Mouse (Mus musculus) layer of hippocampus, adult 18-20 months (tissue): Measurements from ENCODE around the gene Myom1. TPM values are rescaled to one million over a fixed set of nuclear protein-coding genes. Genes with fewer than 3 reads are reported as not detected.
A peak's percentile ranks its signal among the peaks of the same experiment; 100 is the strongest.

Experiments used
- DNase-seq, 2 experiments: peaks; one replicate each; pipeline ENCODE4 v3.0.0; 2022; ENCODE audit warnings: low spot score in 2 of 2
- total RNA-seq, 2 experiments: library from RNA; stranded (reverse); gene quantifications; 2 replicates each; pipeline ENCODE4 v1.2.3; 2021

Myom1 gene
- total RNA-seq, 2 experiments from 2014 or later, result 1.4 to 2.6 TPM

DNA sequence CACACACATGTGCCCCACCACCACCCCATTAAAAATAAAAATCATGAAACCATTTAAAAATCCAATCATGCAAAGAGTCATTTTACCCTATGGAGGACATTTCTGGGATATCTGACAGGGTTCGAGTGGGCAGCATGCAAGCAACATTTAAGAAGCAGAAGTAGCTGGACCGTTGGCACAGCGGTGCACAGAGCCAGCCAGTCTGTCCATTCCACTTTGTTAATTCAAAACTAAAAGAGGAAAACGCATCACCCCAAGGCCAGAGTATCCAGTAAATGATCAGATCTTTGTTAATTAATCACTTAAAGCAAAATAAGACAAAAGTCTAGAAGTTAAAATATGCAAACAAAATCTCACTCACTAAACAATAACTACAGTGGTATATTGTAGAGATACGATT lies 133.4 kb downstream of the Myom1 start:
- no peak for DNase-seq

DNA sequence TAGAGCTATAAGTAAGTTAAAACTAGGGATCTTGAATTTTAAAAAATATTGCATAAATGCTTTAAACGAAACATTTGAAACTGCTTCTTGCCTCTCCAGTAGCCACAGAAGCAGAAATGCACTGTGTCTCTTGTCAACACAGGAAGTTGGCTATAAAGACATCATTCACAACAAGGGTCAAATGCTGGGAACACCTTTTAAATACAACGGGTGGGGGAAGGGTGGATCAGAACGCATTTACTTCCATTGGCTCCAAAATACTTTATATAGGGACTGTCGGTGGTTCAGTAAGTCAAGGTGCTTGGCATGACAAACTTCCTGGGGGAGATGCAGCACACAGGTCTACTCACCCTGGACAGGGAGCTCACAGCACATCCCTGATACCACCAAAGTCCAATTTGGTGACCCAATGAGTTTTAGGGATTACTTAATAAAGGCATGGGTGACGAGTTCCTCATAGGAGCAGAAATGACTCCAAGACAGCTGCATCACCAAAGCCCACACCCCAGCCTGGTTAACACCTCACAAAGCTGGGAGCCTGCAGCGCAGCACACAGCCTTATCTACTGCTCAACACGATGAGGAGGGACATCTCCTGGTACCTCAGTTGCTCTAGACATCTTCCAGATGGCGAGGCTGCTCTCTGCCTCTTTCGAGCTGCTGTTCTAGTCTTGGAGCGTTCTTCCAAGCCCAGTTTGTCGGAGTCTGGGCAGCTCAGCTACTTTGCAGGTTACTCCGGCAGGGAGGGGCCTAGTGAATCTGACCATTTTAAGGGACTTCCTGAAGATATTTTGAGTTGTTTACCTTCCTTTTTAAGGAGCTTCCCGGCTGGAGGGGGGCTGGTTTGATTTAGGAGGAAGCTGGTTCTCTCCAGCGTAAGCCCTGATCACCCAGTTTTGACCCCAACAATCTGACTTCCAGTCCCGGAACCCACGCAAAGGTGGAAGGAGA lies 134.2 kb downstream of the Myom1 start:
- no peak for DNase-seq

DNA sequence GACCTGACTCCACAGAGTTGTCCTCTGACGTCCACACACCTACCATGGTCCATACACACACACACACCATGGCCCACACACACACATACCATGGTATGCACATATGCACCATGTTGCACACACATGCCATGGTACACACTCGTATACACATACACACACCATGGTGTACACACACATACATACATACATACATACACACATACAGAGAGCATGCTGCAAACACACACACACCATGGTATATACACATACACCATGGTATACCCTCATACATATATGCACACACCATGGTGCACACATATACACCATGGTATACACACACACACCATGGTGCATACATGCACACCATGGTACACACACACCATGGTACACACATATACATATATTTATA lies 134.9 kb downstream of the Myom1 start:
- no peak for DNase-seq

DNA sequence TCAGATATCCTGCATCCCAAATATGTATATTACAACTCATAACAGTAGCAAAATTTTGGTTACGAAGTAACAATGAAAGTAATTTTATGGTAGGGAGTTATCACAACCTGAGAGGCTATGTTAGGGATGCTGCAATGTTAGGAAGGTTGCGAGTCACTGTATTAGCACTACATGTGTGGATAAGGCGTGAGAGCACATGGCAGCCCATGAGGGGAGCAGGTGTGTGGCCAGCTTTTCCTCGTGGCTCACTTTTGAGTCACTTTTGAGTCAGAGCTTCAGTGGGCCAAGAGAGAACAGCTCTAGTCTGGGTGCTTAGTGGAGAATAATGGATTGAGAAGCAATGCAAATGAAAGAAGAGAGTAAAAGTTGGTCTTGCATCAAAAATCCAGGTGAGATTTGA lies 139.6 kb downstream of the Myom1 start:
- peak in 1 of 2 experiments; percentile 55 for DNase-seq

DNA sequence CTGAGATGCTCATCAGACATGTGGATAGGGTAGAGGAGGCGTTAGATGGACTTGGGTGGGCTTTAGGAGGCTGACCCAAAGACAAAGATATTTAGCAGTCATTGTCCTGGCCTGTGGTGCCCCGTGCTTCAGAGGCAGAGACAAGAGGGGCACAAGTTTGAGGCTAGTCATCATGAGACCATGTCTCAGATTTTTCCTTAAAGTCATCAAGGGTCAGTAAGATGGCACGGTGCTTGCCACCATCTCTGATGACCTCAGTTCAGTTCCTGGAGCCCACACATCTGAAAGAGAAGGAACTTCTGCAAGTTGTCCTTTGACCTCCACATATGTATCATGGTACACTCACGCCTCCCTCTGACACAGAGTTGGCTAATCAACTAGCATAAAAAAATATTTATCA lies 140.7 kb downstream of the Myom1 start:
- DNase-seq, result no peak

DNA sequence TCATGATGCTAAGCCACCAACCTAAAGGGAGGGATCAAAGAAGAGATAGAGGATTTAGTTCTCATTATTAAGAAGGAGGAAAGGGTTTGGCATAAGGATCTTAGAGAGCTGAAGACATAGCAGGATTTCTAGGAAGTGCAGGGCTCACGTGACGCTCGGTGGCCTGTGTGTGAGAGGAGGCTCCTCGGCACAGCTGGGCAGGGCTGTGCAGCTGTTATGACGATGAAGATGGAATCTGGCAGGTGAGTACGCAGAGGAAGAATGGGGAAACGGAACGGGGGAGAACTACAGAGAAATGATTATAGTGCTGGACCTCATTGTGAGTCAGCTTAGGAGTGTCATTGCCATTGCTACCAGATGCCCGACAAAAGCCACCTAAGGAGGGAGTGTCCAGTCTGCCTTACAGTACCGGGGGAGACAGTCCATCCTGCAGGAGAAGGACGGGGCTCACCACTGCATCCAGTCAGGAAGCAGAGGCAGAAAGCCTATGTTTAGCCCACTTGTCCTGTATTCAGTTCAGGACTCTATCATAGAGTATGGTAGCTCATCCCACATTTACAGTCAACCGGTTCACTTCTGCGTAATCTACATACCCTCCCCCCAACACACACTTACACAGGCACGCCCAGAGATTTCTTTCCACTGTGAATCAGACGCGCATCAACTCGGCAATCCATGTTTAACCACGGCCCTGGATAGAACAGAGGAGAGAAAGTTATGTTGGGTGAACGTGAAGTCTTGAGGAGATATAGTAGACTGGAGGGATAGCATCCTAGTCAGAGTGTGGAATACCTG lies 142.1 kb downstream of the Myom1 start:
- DNase-seq, result no peak

DNA sequence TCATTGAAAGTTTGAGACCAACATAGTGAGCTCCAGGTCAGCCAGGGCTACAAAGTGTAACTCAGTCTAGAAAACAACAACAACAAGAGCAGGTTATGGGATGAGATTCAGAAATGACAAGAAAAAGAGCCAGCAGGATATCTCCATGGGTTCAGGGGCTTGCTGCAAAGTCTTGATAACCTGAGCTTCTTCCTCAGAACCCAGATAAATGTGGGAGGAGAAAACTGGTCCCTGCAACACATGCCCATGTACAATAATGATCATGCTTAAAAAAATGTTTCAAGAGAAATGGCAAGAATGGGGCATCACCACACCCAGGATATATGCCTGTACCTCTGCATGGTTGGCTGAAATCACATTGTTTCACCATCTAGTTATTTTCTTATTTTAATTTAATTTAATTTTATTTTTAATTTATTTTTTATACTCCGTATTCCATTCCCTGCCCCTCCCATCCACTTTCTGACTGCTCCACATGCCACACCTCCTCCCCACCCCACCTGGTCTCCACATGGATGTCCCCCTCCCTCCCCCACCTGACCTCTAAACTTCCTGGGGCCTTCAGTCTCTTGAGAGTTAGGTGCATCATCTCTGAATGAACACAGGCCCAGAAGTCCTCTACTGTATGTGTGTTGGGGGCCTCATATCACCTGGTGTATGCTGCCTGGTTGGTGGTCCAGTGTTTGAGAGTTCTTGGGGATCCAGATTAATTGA lies 143.0 kb downstream of the Myom1 start:
- DNase-seq, result no peak

DNA sequence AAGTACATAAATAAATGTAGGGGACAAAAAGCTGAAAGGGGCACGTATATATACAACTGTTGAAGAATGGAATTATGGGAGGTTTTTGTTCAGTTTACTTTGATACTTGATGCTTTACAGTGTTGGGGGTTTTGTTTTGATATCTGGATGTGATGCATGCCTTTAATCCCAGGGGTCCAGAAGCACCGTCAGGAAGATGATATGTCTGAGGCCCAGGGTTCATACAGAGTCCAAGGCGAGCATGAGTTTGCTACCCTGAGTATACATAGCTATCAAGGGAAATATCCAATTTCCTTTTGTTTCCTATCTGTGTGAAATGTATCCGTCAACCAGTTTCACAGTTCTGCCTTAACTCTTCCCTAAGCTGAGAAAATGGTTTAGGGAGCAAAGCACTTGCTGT lies 150.9 kb downstream of the Myom1 start:
- DNase-seq, result no peak

DNA sequence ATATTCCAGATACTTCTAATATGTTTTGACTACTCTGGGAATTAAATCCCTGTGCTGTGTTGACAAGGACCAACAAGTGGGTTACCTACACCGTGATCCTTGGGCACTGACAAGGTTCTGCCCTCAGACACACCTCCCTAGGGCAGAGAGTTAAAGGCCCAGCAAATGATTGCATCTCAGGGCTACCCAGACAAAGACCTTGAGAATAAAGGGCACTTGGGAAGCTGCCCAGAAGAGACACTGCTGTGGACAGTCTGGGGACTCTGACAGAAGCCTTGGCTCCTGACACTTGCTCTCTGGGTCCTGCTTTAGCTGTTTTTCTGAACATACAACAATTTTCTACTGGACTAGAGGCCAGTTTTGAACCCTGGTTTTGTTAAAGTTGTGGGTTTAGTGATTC lies 152.8 kb downstream of the Myom1 start:
- DNase-seq, result no peak

DNA sequence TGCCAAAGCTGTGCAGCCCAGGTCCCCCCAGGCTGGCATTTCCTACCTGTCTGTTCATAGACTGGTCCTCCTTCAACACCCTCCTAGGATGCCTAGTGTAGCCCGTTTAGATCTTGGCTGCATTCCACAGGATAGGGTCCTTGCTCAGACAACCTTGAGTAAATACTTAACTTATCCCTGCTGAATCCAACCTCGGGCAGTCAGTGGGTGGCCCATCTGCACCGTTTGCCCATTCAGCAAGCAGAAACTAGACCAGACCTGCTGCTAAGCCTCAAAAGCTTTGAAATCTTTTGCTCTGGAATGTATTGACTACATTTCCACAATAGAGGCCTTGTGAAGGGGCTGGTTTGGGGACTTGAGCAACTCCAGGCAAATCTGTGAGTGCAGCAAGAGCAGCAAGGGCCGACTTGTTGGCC lies 156.7 kb downstream of the Myom1 start:
- DNase-seq, result no peak

DNA sequence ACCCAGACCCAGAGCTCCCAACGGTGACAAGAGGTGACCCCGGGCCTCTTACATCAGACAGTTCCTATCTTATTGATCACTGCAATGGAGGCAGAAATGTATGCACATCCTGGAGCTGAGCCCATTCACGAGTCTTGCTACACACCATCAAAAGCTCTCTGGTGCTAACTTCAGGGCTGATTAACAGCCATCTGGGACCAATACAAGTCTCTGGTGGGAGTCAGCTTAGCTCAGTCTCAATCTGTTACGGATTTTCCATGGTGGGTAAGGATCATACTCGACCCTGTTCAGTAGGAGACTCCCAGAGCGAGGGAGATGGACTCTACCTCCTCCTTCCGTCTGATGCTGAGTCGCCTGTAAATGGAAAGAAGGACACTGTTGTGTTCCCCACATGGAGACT lies 157.3 kb downstream of the Myom1 start:
- peak in 1 of 2 experiments; percentile 28 for DNase-seq

DNA sequence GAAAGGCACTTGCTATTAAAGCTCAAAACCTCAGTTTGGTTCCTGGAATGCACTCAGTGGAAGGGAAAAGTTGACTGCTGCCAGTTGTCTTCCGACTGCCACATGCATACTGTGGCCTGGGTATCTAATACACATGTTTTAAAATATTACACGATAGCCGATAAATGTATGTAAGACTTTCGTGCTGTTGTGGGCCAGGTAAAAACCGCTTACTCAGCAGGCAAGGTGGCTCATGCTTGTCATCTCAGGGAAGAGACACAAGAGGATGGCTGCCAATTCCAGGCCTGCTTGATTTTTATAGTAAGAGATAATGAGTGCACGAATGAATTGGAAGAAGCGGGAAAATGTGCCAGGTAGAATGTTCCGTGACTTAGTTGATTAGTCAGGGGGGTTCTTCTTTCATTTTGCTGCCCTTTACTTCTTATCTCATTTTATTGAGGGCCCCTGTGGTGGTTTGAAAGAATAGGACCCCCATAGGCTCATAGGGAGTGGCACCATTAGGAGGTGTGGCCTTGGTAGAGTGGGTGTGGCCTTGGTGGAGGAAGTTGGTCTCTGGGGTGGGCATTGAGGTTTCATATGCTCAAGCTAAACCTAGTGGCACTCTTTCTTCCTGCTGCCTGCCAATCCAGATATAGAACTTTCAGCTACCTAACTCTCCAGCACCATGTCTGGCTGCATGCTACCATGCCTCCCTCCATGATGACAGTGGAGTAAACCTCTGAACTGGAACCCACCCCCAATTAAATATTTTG lies 158.0 kb downstream of the Myom1 start:
- no peak for DNase-seq

DNA sequence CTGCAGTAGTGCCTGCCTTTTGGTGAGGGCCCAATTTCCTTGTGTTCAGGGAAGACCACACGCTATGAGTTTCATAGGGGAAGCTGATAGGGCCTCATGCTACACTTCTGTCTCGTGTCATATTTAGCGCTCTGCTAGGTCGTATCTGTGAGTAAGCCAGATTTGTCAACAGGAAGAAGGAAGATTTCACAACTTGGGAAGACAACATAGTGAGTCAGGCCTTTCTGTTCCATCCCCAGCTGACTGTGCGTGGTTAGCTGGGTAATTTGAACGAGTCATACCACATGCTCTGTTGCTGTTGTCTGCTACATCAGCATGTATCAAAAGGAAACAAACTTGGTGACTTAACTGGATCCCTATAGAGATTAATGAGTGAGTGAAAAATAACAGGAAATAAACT lies 162.6 kb downstream of the Myom1 start:
- DNase-seq, result peak; percentile 54 to 77

DNA sequence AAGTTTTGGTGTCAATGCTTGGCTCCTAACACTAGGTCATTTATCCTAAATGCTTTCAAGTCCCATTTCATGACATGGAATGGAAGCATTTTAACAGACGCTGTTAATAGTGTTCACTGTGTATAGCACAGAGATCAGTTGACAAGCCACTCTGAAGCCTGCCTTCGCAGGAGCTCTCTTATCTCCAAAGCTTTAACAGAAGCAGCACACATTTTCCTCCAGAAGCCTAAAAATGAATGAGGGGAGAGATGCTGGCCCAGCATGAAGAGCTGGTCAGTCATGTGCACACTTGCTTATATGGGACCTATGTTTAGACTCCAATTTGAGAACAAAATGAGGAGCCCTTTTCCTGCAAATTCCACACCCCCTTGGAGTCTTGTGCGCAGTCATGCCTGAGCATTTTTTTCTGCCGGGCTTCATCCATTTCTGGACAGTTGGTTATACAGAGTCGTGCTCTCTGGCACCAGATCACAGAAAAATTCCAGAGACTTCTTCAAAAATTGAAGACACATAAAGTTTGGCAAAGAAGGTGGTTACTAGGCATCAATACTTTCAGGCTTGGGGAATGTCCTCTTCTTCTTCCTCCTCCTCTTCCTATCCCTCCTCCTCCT lies 165.9 kb downstream of the Myom1 start:
- DNase-seq, result no peak

DNA sequence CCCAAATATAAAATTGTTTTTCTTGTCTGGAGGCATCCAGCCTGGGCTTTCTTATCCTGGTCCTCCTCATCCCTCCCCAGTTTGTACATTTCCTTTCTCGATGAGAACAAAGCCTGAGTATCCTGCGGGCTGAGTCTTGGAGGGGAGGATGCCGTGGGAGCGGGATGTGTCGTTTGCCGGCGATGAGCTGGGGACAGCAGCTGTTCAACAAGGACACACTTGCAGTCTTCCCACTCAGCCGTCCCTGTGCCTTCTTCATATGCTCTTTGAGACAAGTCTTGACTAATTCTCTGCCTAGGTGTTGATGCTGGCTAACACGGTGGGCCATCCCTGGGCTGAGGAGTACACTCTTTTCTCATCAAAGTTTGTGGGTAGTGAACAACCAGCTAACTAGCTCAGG lies 166.4 kb downstream of the Myom1 start:
- peak in 1 of 2 experiments; percentile 39 for DNase-seq

DNA sequence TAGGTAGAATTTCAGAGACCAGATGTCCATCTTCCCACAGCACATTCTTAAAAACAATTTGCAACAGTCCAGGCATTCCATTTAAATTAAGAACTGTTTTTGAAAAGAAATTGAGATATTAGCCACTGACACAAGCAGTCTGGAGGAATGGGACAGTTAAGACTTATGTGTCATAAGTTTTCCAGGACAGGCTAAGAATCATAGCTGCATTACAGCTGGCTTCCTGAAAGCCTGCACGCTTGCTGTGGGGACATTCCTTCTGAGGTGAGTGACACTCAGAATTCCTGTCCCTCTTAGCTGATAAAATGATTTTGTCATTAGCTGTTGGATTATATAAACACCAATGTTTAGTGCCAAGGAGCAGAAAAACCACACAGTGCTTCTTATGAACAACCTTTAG lies 167.2 kb downstream of the Myom1 start:
- no peak for DNase-seq

DNA sequence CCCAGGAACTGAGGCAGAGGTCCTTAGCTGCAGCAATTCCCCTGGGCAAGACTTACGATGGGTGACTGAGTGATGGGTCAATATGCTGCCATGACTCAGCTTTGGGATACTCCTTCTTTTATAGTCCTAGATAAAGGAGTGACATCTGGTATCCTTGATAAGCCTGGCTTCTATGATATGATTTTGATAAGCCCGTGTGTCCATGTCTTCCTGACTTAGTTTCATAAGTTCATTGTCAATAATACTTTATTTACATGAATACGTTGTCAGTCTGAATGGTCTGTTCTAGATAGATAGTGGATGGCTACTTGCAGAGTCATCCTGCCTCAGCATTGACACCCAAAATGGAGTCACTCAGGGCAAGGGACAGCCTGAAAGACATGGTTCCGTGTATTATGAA lies 168.7 kb downstream of the Myom1 start:
- DNase-seq, result no peak
